Mouse (Mus musculus) liver, embryonic 12.5 days (tissue): ENCODE data around the gene F2rl2. TPM values are rescaled to one million over a fixed set of nuclear protein-coding genes. Genes with fewer than 3 reads are reported as not detected.
A peak's percentile ranks its signal among the peaks of the same experiment; 100 is the strongest.

Experiments
- ATAC-seq: fragments of 200-750 bp; cut with Nextera tagmentation; 2 replicates; pipeline ENCODE4 v1.8.0; 2017; ENCODE audit warnings: moderate number of reproducible peaks, mild to moderate bottlenecking, moderate library complexity
- H3K27ac ChIP-seq: fragments of 300-500 bp; sonication (generic); 2 replicates; pipeline ENCODE4 v1.5.1; 2016; ENCODE audit warnings: mild to moderate bottlenecking
- H3K27me3 ChIP-seq: fragments of 300-500 bp; sonication (generic); replicated peaks from 2 replicates; pipeline ENCODE4 v1.6.1; 2016; ENCODE audit warnings: mild to moderate bottlenecking, moderate library complexity
- H3K36me3 ChIP-seq: fragments of 300-500 bp; sonication (generic); 2 replicates; pipeline ENCODE4 v1.6.1; 2016; ENCODE audit warnings: mild to moderate bottlenecking, moderate library complexity
- H3K4me1 ChIP-seq: fragments of 300-500 bp; sonication (generic); 2 replicates; pipeline ENCODE4 v1.6.1; 2016
- H3K4me2 ChIP-seq: fragments of 300-500 bp; sonication (generic); 2 replicates; pipeline ENCODE4 v1.6.1; 2016; ENCODE audit warnings: mild to moderate bottlenecking, moderate library complexity
- H3K4me3 ChIP-seq: fragments of 300-500 bp; sonication (generic); 2 replicates; pipeline ENCODE4 v1.5.1; 2016; ENCODE audit warnings: mild to moderate bottlenecking, moderate library complexity
- H3K9ac ChIP-seq: fragments of 300-500 bp; sonication (generic); 2 replicates; pipeline ENCODE4 v1.6.1; 2016; ENCODE audit warnings: mild to moderate bottlenecking, moderate library complexity
- H3K9me3 ChIP-seq: fragments of 300-500 bp; sonication (generic); replicated peaks from 2 replicates; pipeline ENCODE4 v1.6.1; 2016; ENCODE audit warnings: mild to moderate bottlenecking, moderate library complexity
- WGBS: fragments of 180-500 bp; shearing (Covaris S2); methylation state at CpG from one replicate; pipeline ENCODE4 v1.1.7; 2016; ENCODE audit not compliant: insufficient replicate concordance; 5-methylcytosine and 5-hydroxymethylcytosine counted together
- polyA plus RNA-seq: library from polyadenylated mRNA; unstranded; fragments of >200 nt; fragmentation: Nextera tagmentation; extraction: Ambion mirVana; gene quantifications from 2 replicates; pipeline ENCODE4 v1.2.1, GENCODE M21; 2016

Gene F2rl2
- 22.0 and 23.5 TPM in 2 replicates for polyA plus RNA-seq

DNA sequence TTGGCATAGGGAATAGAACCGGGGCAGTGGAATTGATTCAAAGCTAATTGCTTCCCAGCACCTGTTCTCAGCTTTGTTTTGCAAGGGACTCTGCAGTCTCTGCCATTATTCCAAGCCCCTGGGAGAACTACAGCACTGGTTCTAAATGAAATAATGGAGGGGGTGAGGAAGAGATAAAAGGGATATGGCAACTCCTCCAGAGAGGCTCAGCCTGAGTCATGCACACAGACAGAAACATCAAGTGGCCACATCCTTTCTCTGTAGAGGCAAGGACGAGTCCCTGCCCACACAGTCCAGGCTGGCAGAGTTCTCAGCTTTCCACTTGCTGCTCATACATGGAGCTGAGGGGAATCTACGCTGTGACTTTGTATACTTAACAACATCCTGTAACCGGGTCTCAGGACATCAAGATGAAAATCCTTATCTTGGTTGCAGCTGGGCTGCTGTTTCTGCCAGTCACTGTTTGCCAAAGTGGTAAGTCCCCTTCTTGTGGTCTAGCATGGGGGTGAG lies at the start of gene F2rl2:
Gene F2rl2, plus strand, starts transcription at position 200 of the 510 bp plus-strand sequence.
- Histone ChIP-seq H3K9ac (peak within 1 kb of the TSS; percentile 29; the same call in 1 of the 2 replicates), H3K27ac (peak within 1 kb of the TSS; percentile 74)
- ATAC-seq = peak; percentile 74

DNA sequence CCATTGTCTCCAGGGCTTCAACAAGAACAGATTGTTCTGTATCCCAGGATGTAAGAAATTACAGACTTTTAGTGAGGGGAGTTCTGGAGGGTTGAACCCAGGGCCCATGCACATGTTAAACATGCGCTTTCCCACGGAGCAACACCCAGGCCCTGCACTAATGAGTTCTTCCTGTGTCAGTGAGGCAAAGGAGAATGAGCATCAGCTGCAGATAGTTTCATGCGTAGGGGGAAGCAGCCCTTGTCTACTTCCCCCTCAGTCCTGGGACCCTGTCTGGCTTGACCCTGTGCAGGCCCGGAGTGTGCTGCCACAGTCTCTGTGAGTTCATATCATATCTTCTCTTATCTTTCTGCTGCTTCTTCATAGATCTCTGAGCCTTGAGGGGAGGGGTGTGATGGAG lies 49.4 kb upstream of the F2rl2 start:
- Histone ChIP-seq H3K4me3 (no peak overlapping the region), H3K27ac (no peak overlapping the region), H3K4me2 (no peak overlapping the region), H3K27me3 (no peaks in the 10 kb centered on the region), H3K4me1 (peaks cover 10% of the 10 kb centered on the region), H3K36me3 (peaks cover 50% of the 10 kb centered on the region), H3K9ac (no peak overlapping the region), H3K9me3 (no peaks in the 10 kb centered on the region)
- no peak for ATAC-seq
- 55% methylated on average over 4 of the region's 4 CpGs for WGBS

More for the DNA sequence above, at the start of gene F2rl2:
- peaks cover 41% of the 10 kb centered on the region for H3K4me1 ChIP-seq
- H3K36me3 ChIP-seq = peaks cover 6% of the 10 kb centered on the region; the same call in 1 of the 2 replicates
- H3K9me3 ChIP-seq = no peaks in the 10 kb centered on the region
- 31% methylated on average over 4 of the region's 4 CpGs for WGBS
- H3K4me3 ChIP-seq = no peak within 1 kb of the TSS
- H3K4me2 ChIP-seq = 0 out of 2 replicates have a peak within 1 kb of the TSS, but pooled peaks have one; percentile 15
- no peaks in the 10 kb centered on the region for H3K27me3 ChIP-seq

GRCm38 (mm10) chr13:95649941-95650340 lies 46.7 kb upstream of the F2rl2 start:
- H3K9me3 ChIP-seq = no peaks in the 10 kb centered on the region
- 73% methylated on average over 3 of the region's 3 CpGs for WGBS
- H3K4me2 ChIP-seq = no peak overlapping the region
- H3K4me3 ChIP-seq = no peak overlapping the region
- no peaks in the 10 kb centered on the region for H3K27me3 ChIP-seq
- peaks cover 35% of the 10 kb centered on the region for H3K4me1 ChIP-seq
- no peak overlapping the region for H3K27ac ChIP-seq
- no peak overlapping the region for H3K9ac ChIP-seq
- ATAC-seq = no peak
- peaks cover 30% of the 10 kb centered on the region for H3K36me3 ChIP-seq

DNA sequence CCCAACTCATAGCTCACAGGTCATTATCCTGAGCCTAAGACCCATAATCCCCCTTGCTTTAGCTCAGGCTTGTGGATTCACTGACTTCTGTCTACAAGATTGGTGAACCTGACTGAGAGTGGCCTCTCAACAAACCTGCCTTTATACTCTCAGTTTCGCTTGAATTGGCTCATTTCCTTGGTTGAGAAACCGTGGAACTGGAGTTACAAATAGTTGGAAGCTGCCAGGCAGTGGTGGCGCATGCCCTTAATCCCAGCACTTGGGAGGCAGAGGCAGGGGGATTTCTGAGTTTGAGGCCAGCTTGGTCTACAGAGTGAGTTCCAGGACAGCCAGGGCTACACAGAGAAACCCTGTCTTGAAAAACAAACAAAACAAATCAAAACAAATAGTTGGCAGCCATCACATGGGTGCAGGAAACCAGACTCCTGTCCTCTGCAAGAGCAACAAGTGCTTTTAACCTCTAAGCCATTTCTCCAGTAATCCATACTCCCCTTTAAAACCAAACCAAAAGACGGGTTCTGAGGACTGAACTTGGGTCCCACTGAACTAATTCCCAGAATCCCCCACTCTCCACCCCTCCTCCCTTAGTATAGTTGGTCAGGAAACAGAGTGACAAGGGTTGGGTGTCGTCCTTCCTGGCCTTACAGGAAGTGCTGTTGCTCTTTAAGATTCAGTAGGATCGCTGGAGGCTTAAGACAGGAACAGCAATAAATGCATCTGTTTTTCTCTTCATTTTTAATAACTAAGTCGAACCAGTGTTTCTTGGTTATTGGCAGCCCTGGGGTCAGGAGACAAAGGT lies 44.6 kb upstream of the F2rl2 start:
- H3K4me3 ChIP-seq = no peak overlapping the region
- H3K9me3 ChIP-seq = no peaks in the 10 kb centered on the region
- peaks cover 25% of the 10 kb centered on the region for H3K36me3 ChIP-seq
- WGBS = 57% methylated on average over 7 of the region's 7 CpGs
- no peaks in the 10 kb centered on the region for H3K27me3 ChIP-seq
- 0 out of 2 replicates have a peak overlapping the region, but pooled peaks have one; percentile 8 for H3K27ac ChIP-seq
- H3K9ac ChIP-seq = no peak overlapping the region
- ATAC-seq = no peak
- H3K4me1 ChIP-seq = peaks cover 48% of the 10 kb centered on the region
- H3K4me2 ChIP-seq = no peak overlapping the region

DNA sequence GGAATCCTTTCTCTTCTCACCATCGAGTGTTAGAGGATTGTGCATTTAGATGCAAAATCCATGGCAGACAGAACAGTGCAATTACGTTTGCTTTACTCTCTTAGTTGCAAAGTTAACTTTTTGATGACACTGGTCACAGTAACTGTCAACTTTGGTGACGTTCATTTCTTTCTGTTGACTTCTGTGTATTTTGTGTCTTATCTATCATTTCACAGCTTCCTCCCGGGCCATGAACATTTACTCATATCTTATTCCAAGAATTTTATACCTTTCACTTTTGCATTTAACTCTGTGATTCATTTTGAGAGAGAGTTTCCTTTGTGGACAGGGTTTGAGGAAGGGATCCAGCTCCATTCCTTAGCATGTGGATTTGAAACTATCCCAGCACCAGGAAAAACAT lies 43.0 kb upstream of the F2rl2 start:
- no peak overlapping the region for H3K9ac ChIP-seq
- no peaks in the 10 kb centered on the region for H3K9me3 ChIP-seq
- H3K36me3 ChIP-seq = peaks cover 33% of the 10 kb centered on the region
- H3K4me1 ChIP-seq = peaks cover 61% of the 10 kb centered on the region
- no peaks in the 10 kb centered on the region for H3K27me3 ChIP-seq
- no peak for ATAC-seq
- no peak overlapping the region for H3K27ac ChIP-seq
- 27% methylated on average over 4 of the region's 4 CpGs for WGBS
- no peak overlapping the region for H3K4me3 ChIP-seq
- no peak overlapping the region for H3K4me2 ChIP-seq

DNA sequence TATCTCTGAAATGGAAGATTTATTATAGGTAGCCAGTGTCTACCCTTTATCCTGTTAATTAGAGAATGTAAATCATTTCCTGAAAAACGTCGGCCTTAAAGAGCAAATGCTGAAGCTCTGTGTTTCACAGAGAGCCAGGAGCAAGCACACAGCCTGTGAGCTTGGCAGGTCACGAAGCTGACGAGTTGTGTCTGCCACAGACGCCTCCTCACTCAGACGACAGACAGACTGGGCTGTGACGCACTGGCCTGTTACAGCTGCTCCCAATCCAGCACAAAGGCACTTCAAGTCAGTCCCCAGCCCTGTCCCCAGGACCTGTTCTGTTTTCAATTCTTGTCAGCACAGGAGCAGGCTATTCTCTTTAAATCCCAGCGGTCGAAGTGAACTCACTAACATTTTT lies 41.4 kb upstream of the F2rl2 start:
- 59% methylated on average over 9 of the region's 9 CpGs for WGBS
- Histone ChIP-seq H3K9ac (no peak overlapping the region), H3K4me1 (peaks cover 70% of the 10 kb centered on the region), H3K27me3 (no peaks in the 10 kb centered on the region), H3K9me3 (no peaks in the 10 kb centered on the region), H3K36me3 (peaks cover 48% of the 10 kb centered on the region), H3K27ac (peak overlapping the region; percentile 42), H3K4me3 (no peak overlapping the region), H3K4me2 (no peak overlapping the region)
- no peak for ATAC-seq

GRCm38 (mm10) chr13:95657171-95657570 lies 39.5 kb upstream of the F2rl2 start:
- H3K27ac ChIP-seq = peak overlapping the region; percentile 77
- no peak overlapping the region for H3K4me3 ChIP-seq
- peak overlapping the region; percentile 43 for H3K4me2 ChIP-seq
- peaks cover 62% of the 10 kb centered on the region for H3K36me3 ChIP-seq
- no peak overlapping the region for H3K9ac ChIP-seq
- H3K27me3 ChIP-seq = no peaks in the 10 kb centered on the region
- ATAC-seq = peak; percentile 86
- 10% methylated on average over 9 of the region's 9 CpGs for WGBS
- H3K4me1 ChIP-seq = peaks cover 64% of the 10 kb centered on the region
- H3K9me3 ChIP-seq = no peaks in the 10 kb centered on the region

DNA sequence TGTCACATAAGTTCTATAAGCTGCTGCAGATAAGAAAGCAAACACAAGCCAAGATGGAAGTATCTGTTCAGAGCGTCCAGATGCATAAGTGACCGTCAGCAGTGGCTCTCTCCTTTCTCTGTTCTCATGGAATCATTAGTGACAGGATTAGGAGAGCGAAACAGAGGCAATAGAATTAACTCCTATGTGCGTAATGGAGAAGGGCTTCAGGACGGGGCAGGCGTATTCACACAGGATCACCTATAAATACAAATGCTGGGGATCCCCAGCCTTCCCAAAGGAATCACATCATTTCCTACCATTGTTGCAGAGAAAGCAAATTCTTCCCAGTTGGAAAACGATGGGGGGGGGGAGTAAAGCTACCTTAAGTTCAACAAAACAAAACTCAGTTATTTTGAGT lies 37.2 kb upstream of the F2rl2 start:
- no peak overlapping the region for H3K4me2 ChIP-seq
- no peak overlapping the region for H3K27ac ChIP-seq
- no peaks in the 10 kb centered on the region for H3K9me3 ChIP-seq
- H3K27me3 ChIP-seq = no peaks in the 10 kb centered on the region
- ATAC-seq = no peak
- no peak overlapping the region for H3K4me3 ChIP-seq
- no peak overlapping the region for H3K9ac ChIP-seq
- 75% methylated on average over 7 of the region's 7 CpGs for WGBS
- H3K36me3 ChIP-seq = peaks cover 83% of the 10 kb centered on the region
- peaks cover 44% of the 10 kb centered on the region for H3K4me1 ChIP-seq

GRCm38 (mm10) chr13:95663834-95664233 lies 32.8 kb upstream of the F2rl2 start:
- H3K4me3 ChIP-seq = no peak overlapping the region
- no peak overlapping the region for H3K27ac ChIP-seq
- H3K4me1 ChIP-seq = peaks cover 27% of the 10 kb centered on the region
- no peak overlapping the region for H3K9ac ChIP-seq
- H3K36me3 ChIP-seq = peaks cover 96% of the 10 kb centered on the region
- H3K9me3 ChIP-seq = no peaks in the 10 kb centered on the region
- ATAC-seq = no peak
- no peaks in the 10 kb centered on the region for H3K27me3 ChIP-seq
- no peak overlapping the region for H3K4me2 ChIP-seq
- WGBS = 91% methylated on average over 4 of the region's 4 CpGs

DNA sequence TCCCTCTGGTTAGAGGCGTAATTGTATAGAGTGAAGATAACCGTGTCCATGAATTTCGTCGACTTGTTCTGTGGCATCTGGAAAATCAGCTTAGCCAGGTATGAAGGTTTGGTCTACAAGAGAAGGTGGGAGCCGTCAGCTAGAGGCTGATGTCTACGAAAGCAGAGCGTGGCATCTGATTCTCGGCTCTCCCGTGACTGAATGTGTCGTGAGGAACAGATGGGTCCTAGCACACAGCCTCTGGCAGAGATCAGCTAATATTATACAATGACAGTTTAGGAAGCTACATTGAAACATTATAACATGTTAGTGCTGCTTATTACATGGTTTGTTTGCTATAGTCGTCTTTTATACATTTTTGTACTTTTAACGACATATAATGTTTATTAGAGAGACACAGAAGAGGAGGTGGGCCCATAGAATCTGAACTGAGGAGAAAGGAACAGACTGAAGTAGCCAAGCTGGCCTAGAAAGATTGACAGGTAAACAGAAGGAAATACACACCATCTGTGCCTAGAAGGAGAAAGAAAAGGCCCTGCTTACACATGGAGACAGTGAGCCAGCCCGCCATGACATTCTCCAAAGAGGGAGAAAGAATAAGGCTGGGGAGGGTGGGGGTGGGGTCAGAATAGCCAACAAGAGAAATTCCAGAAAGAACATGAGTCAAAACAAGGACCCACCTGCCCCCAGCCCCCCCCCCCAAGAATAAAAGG lies 30.9 kb upstream of the F2rl2 start:
- no peaks in the 10 kb centered on the region; the same call in 1 of the 2 replicates for H3K9me3 ChIP-seq
- peaks cover 33% of the 10 kb centered on the region for H3K4me1 ChIP-seq
- ATAC-seq = no peak
- no peak overlapping the region for H3K4me2 ChIP-seq
- H3K27ac ChIP-seq = no peak overlapping the region
- no peaks in the 10 kb centered on the region for H3K27me3 ChIP-seq
- H3K4me3 ChIP-seq = no peak overlapping the region
- H3K36me3 ChIP-seq = peaks cover 95% of the 10 kb centered on the region
- 86% methylated on average over 13 of the region's 13 CpGs for WGBS
- H3K9ac ChIP-seq = no peak overlapping the region

DNA sequence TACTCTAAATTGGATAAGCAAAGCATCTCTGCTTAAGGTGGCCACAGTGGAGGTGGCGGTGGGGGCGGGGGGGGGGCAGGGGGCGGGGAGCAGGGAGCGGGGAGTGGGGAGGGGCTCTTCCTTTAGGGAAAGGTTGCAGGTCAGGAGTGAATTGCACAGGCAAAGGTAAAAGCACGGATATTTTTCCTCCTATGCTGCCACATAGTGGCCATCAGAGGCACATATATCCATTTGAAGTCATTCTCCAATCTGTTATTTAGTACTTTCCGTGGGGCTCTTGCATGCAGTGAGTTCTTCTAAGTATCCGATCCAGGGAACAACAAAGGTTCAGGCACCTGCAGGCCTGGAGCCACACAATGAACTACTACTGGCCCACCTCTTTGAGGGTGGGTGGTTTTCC lies 29.4 kb upstream of the F2rl2 start:
- no peak overlapping the region for H3K4me2 ChIP-seq
- no peaks in the 10 kb centered on the region for H3K27me3 ChIP-seq
- H3K9me3 ChIP-seq = no peaks in the 10 kb centered on the region; the same call in 1 of the 2 replicates
- H3K4me1 ChIP-seq = peaks cover 48% of the 10 kb centered on the region
- no peak overlapping the region for H3K9ac ChIP-seq
- ATAC-seq = no peak
- peaks cover 81% of the 10 kb centered on the region for H3K36me3 ChIP-seq
- H3K27ac ChIP-seq = peak overlapping the region; percentile 10; the same call in 1 of the 2 replicates
- 33% methylated on average over 7 of the region's 7 CpGs for WGBS
- H3K4me3 ChIP-seq = no peak overlapping the region

DNA sequence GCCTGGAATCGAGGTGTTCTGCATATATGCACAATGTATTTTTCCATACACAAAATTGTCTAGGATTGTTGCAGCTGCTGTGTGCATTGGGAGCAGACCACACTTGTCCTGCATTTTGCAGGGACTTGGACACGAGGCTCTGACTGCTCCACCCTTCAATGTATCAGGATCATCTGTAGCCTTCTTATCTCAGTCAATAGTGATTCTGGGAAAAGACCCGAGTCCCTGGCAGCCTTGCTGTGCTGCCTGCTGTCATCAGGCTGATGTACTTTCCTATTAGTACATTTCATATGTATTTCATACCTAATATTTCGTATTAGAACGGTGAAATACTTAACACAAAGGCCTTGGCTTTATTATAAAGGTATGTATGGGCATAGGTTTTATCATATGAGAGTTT lies 26.1 kb upstream of the F2rl2 start:
- Histone ChIP-seq H3K36me3 (peaks cover 53% of the 10 kb centered on the region), H3K4me1 (peaks cover 74% of the 10 kb centered on the region)

More for the DNA sequence above, 26.1 kb upstream of the F2rl2 start:
- 59% methylated on average over 5 of the region's 5 CpGs for WGBS
- Histone ChIP-seq H3K27me3 (no peaks in the 10 kb centered on the region), H3K4me2 (peak overlapping the region; percentile 69), H3K27ac (peak overlapping the region; percentile 97), H3K4me3 (peak overlapping the region; percentile 49), H3K9ac (peak overlapping the region; percentile 62), H3K9me3 (no peaks in the 10 kb centered on the region; the same call in 1 of the 2 replicates)
- peak; percentile 43 for ATAC-seq
